Mouse (Mus musculus) small intestine, adult 2 months (tissue): ENCODE data around the gene Iqgap1. TPM values are rescaled to one million over a fixed set of nuclear protein-coding genes. Genes with fewer than 3 reads are reported as not detected.
A peak's percentile ranks its signal among the peaks of the same experiment; 100 is the strongest.

ENCODE experiments used
- H3K27ac ChIP-seq: fragments of 200-500 bp; 2 replicates; pipeline ENCODE4 v1.5.1; 2012; ENCODE audit warnings: low read depth, low read length, control low read depth, inconsistent platforms; ENCODE audit not compliant: insufficient read depth
- H3K27me3 ChIP-seq: fragments of 200-500 bp; 2 replicates; pipeline ENCODE4 v1.6.1; 2012; ENCODE audit warnings: mild to moderate bottlenecking, moderate library complexity, low read length, inconsistent platforms; ENCODE audit not compliant: control insufficient read depth, insufficient read depth
- H3K36me3 ChIP-seq: fragments of 200-500 bp; 2 replicates; pipeline ENCODE4 v1.6.1; 2012; ENCODE audit warnings: mild to moderate bottlenecking, low read length, control low read depth, inconsistent platforms; ENCODE audit not compliant: control insufficient read depth, insufficient read depth
- H3K4me1 ChIP-seq: fragments of 200-500 bp; 2 replicates; pipeline ENCODE4 v1.6.1; 2012; ENCODE audit warnings: low read length, inconsistent platforms, mixed read lengths; ENCODE audit not compliant: control insufficient read depth, insufficient read depth, insufficient read length
- H3K4me3 ChIP-seq: fragments of 200-500 bp; 2 replicates; pipeline ENCODE4 v1.5.1; 2012; ENCODE audit warnings: low read depth, mild to moderate bottlenecking, control low read depth, inconsistent platforms, low read length, moderate library complexity
- CTCF ChIP-seq: fragments of 200-500 bp; IDR thresholded peaks from 2 replicates; pipeline ENCODE4 v1.5.1; 2012; ENCODE audit warnings: low read depth, mild to moderate bottlenecking, control low read depth, inconsistent platforms, low read length, moderate library complexity, mixed read lengths; ENCODE audit not compliant: insufficient replicate concordance, insufficient read length; ENCODE audit errors: extremely low read depth
- POLR2A ChIP-seq: fragments of 200-500 bp; IDR thresholded peaks from 2 replicates; pipeline ENCODE4 v1.6.1; 2012; ENCODE audit warnings: low read depth, mild to moderate bottlenecking, control low read depth, inconsistent platforms, low read length, moderate library complexity
- WGBS: fragments of 180-500 bp; shearing (Covaris S2); methylation state at CpG from one replicate; pipeline ENCODE4 v1.1.7; 2018; 5-methylcytosine and 5-hydroxymethylcytosine counted together
- polyA plus RNA-seq: library from polyadenylated mRNA; depleted of rRNA; stranded (reverse); fragments of >200 nt; gene quantifications from 2 replicates; pipeline ENCODE4 v1.2.3, GENCODE M21; 2012

Gene Iqgap1
- polyA plus RNA-seq, 1 experiment: 28.9 TPM

- Histone ChIP-seq H3K27me3 (no peaks in the 10 kb centered on the region), H3K4me1 (peaks cover 15% of the 10 kb centered on the region; the same call in 1 of the 2 replicates), H3K36me3 (no peaks in the 10 kb centered on the region), H3K4me3 (no peak overlapping the region), H3K27ac (peak overlapping the region; percentile 78)
- TF ChIP-seq POLR2A (no peak), CTCF (no peak)
- WGBS: 16% methylated on average over 11 of the region's 11 CpGs
Measured at GRCm38 (mm10) chr7:80823875-80824682, 1.7 kb downstream of the Iqgap1 start.

GRCm38 (mm10) chr7:80823267-80823666 lies 2.5 kb downstream of the Iqgap1 start:
- WGBS: 32% methylated on average over 4 of the region's 4 CpGs
- Histone ChIP-seq H3K4me1 (peaks cover 15% of the 10 kb centered on the region; the same call in 1 of the 2 replicates), H3K36me3 (no peaks in the 10 kb centered on the region), H3K27me3 (no peaks in the 10 kb centered on the region), H3K27ac (peak overlapping the region; percentile 77), H3K4me3 (no peak overlapping the region)
- no peak for TF ChIP-seq POLR2A
- TF ChIP-seq CTCF: no peak

- Histone ChIP-seq H3K36me3 (no peaks in the 10 kb centered on the region), H3K27ac (no peak overlapping the region), H3K4me3 (no peak overlapping the region), H3K27me3 (no peaks in the 10 kb centered on the region), H3K4me1 (peaks cover 13% of the 10 kb centered on the region; the same call in 1 of the 2 replicates)
- no peak for TF ChIP-seq POLR2A
- no peak for TF ChIP-seq CTCF
- 56% methylated on average over 4 of the region's 4 CpGs for WGBS
Measured at GRCm38 (mm10) chr7:80820838-80821237, 4.9 kb downstream of the Iqgap1 start.

- TF ChIP-seq CTCF (no peak), POLR2A (no peak)
- no peaks in the 10 kb centered on the region for H3K36me3 ChIP-seq
- no peak overlapping the region for H3K4me3 ChIP-seq
- WGBS: 82% methylated on average over 5 of the region's 5 CpGs
- H3K27ac ChIP-seq: no peak overlapping the region
- no peaks in the 10 kb centered on the region for H3K27me3 ChIP-seq
- H3K4me1 ChIP-seq: no peaks in the 10 kb centered on the region; the same call in 1 of the 2 replicates
Measured at GRCm38 (mm10) chr7:80816641-80817040, 9.1 kb downstream of the Iqgap1 start.

GRCm38 (mm10) chr7:80813397-80813796 lies 12.4 kb downstream of the Iqgap1 start:
- TF ChIP-seq CTCF (no peak), POLR2A (no peak)
- Histone ChIP-seq H3K4me3 (no peak overlapping the region), H3K36me3 (no peaks in the 10 kb centered on the region), H3K27ac (no peak overlapping the region), H3K27me3 (no peaks in the 10 kb centered on the region), H3K4me1 (no peaks in the 10 kb centered on the region)
- WGBS: 93% methylated on average over 4 of the region's 4 CpGs

GRCm38 (mm10) chr7:80806331-80806730 lies 19.4 kb downstream of the Iqgap1 start:
- WGBS: 74% methylated on average over 4 of the region's 4 CpGs

GRCm38 (mm10) chr7:80803173-80803872 lies 22.5 kb downstream of the Iqgap1 start:
- H3K27me3 ChIP-seq: no peaks in the 10 kb centered on the region
- peak overlapping the region; percentile 77 for H3K4me3 ChIP-seq
- H3K36me3 ChIP-seq: peaks cover 14% of the 10 kb centered on the region
- H3K4me1 ChIP-seq: peaks cover 5% of the 10 kb centered on the region; the same call in 1 of the 2 replicates
- TF ChIP-seq CTCF (peak; percentile 3; the same call in 1 of the 2 replicates), POLR2A (peak; percentile 82)
- 1% methylated on average over 47 of the region's 47 CpGs for WGBS
- H3K27ac ChIP-seq: peak overlapping the region; percentile 98

More at GRCm38 (mm10) chr7:80806331-80806730, 19.4 kb downstream of the Iqgap1 start:
- no peak overlapping the region for H3K27ac ChIP-seq
- H3K27me3 ChIP-seq: no peaks in the 10 kb centered on the region
- peaks cover 5% of the 10 kb centered on the region; the same call in 1 of the 2 replicates for H3K4me1 ChIP-seq
- no peak overlapping the region for H3K4me3 ChIP-seq
- no peaks in the 10 kb centered on the region for H3K36me3 ChIP-seq
- no peak for TF ChIP-seq CTCF
- TF ChIP-seq POLR2A: no peak
